Mouse (Mus musculus): ENCODE measurements at regions not wholly inside any gene's neighbourhood (a gene's known extent, or its start where the extent isn't known, plus 50 kb on each side); places are given as distances from the start of the nearest gene placed in this dataset.
A peak's percentile ranks its signal among the peaks of the same experiment; 100 is the strongest.

DNA sequence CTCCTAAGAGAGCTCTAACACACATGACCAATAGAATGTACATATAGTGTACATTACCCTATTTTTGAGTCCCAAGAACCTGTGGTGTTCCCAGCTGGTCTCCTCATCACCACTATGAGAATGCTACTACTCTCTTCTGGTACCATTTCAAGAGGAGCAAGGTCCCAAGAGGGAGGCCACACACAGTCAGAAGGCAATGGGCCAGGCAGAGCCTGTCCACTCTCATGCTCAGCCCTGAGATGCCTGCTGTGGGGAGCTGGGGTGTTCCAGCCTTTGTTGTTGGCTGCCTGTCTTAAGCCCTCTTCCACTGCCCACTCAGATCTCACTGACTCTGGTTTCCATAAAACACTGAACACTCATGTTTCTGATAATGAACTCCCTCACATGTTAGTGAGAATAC lies 79.7 kb upstream of the Lrpap1 start:
- Histone ChIP-seq H3K27ac (ENCODE audit: insufficient read depth, low read length) (no peak overlapping the region), H3K4me1 (ENCODE audit: control insufficient read depth, insufficient read depth, low read length) (no peaks in the 10 kb centered on the region), H3K4me3 (ENCODE audit: insufficient read depth, low read length) (no peak overlapping the region)
- TF ChIP-seq POLR2A (IDR thresholded peaks at IDR 0.05; ENCODE audit: extremely low read depth, insufficient read depth, low read length) (no peak), CTCF (IDR thresholded peaks at IDR 0.05; ENCODE audit: extremely low read depth, insufficient read depth, low read length) (no peak)

- H3K4me1 ChIP-seq (ENCODE audit: control insufficient read depth, insufficient read depth, low read length), result no peaks in the 10 kb centered on the region
- TF ChIP-seq CTCF (IDR thresholded peaks at IDR 0.05; ENCODE audit: extremely low read depth, insufficient read depth, low read length) (no peak), POLR2A (IDR thresholded peaks at IDR 0.05; ENCODE audit: extremely low read depth, insufficient read depth, low read length) (no peak)
- H3K4me3 ChIP-seq (ENCODE audit: insufficient read depth, low read length), result no peak overlapping the region
- no peak overlapping the region for H3K27ac ChIP-seq (ENCODE audit: insufficient read depth, low read length)
These were observed 77.9 kb upstream of the Lrpap1 start for GRCm38 (mm10) chr5:35183418-35183817.

DNA sequence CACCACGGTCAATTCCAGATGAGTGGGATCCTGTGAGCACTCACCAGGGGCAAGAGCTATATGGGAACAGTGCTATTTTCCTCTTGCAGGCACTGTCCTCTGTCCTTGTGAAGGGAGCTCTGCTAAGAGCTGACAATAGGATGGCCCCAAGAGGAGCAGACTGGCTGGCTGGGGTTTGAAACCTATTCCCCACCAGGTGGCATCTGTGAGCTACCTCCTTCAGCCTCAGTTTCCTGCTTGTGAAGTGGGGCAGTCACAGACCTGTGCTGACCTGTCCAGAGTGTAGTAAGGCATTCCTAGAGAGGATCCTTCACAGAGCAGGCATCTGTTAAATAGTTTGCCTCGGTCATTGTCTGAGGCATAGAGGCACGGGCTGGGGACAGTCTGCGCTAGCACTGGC lies 71.8 kb upstream of the Lrpap1 start:
- H3K4me1 ChIP-seq (ENCODE audit: control insufficient read depth, insufficient read depth, low read length), result no peaks in the 10 kb centered on the region
- no peak overlapping the region for H3K27ac ChIP-seq (ENCODE audit: insufficient read depth, low read length)
- H3K4me3 ChIP-seq (ENCODE audit: insufficient read depth, low read length), result no peak overlapping the region
- no peak for TF ChIP-seq POLR2A (IDR thresholded peaks at IDR 0.05; ENCODE audit: extremely low read depth, insufficient read depth, low read length)
- TF ChIP-seq CTCF (IDR thresholded peaks at IDR 0.05; ENCODE audit: extremely low read depth, insufficient read depth, low read length), result peak; percentile 53

DNA sequence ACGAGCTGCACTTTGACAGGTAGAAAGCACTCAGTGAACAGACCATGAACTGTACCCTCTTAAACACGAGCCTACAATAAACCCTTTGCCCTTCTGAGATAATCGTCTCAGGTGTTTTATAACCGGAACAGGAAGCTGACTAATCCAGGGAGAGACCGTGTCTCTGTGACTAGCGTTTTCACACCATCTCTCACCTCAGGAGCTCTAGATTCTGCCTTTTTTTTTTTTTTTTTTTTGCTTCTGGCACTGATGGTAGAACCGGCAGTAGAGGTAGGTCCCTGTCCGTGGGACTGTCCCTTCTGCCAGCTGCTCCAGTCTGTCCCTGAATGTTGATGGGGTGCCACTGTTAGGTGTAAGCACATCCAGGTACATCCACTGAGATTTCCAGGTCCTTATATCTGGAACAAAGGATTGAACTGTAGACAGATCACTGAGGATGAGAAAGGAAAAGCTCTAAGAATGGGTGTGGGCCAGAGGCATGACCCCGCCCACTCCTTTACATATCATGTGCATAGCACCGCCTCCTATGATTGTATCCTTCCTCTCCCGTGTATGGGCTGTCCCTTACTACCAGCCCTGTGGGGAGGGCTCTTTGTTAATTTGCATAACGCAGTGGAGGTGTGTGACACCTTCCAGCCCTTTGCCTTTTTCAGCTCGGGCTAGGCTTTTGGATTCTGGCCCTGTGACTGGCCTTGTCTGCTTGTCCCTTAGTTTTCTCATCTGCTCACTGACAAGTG lies 70.7 kb upstream of the Lrpap1 start:
- Histone ChIP-seq H3K27ac (ENCODE audit: insufficient read depth, low read length) (no peak overlapping the region), H3K4me1 (ENCODE audit: control insufficient read depth, insufficient read depth, low read length) (no peaks in the 10 kb centered on the region), H3K4me3 (ENCODE audit: insufficient read depth, low read length) (no peak overlapping the region)
- TF ChIP-seq CTCF (IDR thresholded peaks at IDR 0.05; ENCODE audit: extremely low read depth, insufficient read depth, low read length) (no peak), POLR2A (IDR thresholded peaks at IDR 0.05; ENCODE audit: extremely low read depth, insufficient read depth, low read length) (no peak)

DNA sequence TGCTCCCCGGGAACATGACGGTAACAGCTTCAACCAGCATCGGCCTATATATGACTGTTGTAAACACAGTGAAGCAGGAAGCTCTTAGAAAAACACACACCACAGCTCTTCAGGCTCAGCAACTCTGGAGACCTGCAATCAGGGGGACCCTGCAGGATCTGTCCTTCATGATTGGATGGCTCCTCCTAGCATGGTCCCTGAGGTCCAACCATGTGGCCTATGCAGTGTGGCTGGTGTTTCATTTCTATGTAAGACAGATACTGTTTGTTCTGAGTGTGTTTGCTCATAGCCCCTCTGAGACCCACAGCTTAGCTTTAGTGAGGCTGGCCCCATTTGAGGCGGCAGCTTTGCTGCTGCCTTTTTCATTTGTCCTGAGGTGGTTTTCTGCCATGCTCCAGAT lies 68.8 kb upstream of the Lrpap1 start:
- H3K4me3 ChIP-seq (ENCODE audit: insufficient read depth, low read length), result no peak overlapping the region
- no peak overlapping the region for H3K27ac ChIP-seq (ENCODE audit: insufficient read depth, low read length)
- no peaks in the 10 kb centered on the region for H3K4me1 ChIP-seq (ENCODE audit: control insufficient read depth, insufficient read depth, low read length)
- TF ChIP-seq CTCF (IDR thresholded peaks at IDR 0.05; ENCODE audit: extremely low read depth, insufficient read depth, low read length) (no peak), POLR2A (IDR thresholded peaks at IDR 0.05; ENCODE audit: extremely low read depth, insufficient read depth, low read length) (no peak)

DNA sequence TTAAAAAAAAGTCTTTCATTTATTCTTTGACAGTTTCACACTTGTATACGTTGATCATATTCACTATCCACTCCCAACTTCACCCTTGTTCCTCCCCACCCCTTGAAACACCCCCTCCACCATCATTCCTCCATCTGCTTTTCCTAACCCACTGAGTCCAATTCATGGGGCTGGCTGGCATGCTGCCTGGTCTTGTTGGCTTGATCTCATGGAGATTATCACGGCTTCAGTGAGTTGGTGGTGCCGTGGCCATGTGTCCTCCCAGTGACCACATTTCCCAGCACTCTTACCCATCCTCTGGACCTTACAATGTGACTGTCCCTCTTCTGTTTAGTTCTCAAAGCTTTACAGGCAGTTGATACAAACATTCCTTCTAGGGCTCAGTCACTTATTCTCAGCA lies 65.8 kb upstream of the Lrpap1 start:
- TF ChIP-seq POLR2A (IDR thresholded peaks at IDR 0.05; ENCODE audit: extremely low read depth, insufficient read depth, low read length) (no peak), CTCF (IDR thresholded peaks at IDR 0.05; ENCODE audit: extremely low read depth, insufficient read depth, low read length) (no peak)
- H3K27ac ChIP-seq (ENCODE audit: insufficient read depth, low read length), result no peak overlapping the region
- no peaks in the 10 kb centered on the region for H3K4me1 ChIP-seq (ENCODE audit: control insufficient read depth, insufficient read depth, low read length)
- H3K4me3 ChIP-seq (ENCODE audit: insufficient read depth, low read length), result no peak overlapping the region

GRCm38 (mm10) chr5:35170369-35171130 lies 65.0 kb upstream of the Lrpap1 start:
- Histone ChIP-seq H3K4me3 (ENCODE audit: insufficient read depth, low read length) (no peak overlapping the region), H3K27ac (ENCODE audit: insufficient read depth, low read length) (no peak overlapping the region), H3K4me1 (ENCODE audit: control insufficient read depth, insufficient read depth, low read length) (no peaks in the 10 kb centered on the region)
- TF ChIP-seq POLR2A (IDR thresholded peaks at IDR 0.05; ENCODE audit: extremely low read depth, insufficient read depth, low read length) (no peak), CTCF (IDR thresholded peaks at IDR 0.05; ENCODE audit: extremely low read depth, insufficient read depth, low read length) (no peak)

DNA sequence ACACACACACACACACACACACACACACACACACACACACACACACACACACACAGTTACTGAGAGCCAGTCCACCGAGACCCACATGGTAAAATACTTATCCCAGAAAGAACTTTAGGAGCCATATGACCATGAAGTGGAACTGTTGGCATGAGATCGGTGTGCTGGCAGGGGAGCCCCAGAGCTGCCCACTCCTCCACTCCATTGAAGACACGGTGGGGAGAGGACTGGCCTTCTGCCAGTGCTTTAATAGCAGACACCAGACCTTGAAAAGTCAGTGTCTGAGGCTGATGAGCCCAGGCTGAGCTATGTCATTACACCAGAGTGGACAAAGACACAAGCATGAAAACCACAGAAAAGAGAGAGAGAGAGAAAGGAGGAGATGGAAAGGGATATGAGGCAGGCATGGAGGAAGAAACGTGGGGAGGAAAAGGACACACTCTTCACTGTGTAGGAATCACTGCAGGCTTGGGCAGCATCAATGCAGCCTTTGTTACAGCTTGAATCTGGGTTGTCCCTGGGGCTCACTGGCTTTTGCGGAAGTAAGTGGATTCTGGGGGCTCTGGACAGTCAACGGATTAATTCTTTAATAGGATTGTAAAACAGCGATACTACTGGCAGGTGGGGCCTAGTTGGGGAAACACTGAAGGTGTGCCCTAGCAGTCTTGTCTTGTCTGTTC lies 64.2 kb upstream of the Lrpap1 start:
- no peak overlapping the region for H3K4me3 ChIP-seq (ENCODE audit: insufficient read depth, low read length)
- no peaks in the 10 kb centered on the region for H3K4me1 ChIP-seq (ENCODE audit: control insufficient read depth, insufficient read depth, low read length)
- no peak overlapping the region for H3K27ac ChIP-seq (ENCODE audit: insufficient read depth, low read length)
- TF ChIP-seq CTCF (IDR thresholded peaks at IDR 0.05; ENCODE audit: extremely low read depth, insufficient read depth, low read length) (no peak), POLR2A (IDR thresholded peaks at IDR 0.05; ENCODE audit: extremely low read depth, insufficient read depth, low read length) (no peak)

- H3K27ac ChIP-seq (ENCODE audit: insufficient read depth, low read length), result no peak overlapping the region
- H3K4me1 ChIP-seq (ENCODE audit: control insufficient read depth, insufficient read depth, low read length), result no peaks in the 10 kb centered on the region
- H3K4me3 ChIP-seq (ENCODE audit: insufficient read depth, low read length), result no peak overlapping the region
- TF ChIP-seq POLR2A (IDR thresholded peaks at IDR 0.05; ENCODE audit: extremely low read depth, insufficient read depth, low read length) (no peak), CTCF (IDR thresholded peaks at IDR 0.05; ENCODE audit: extremely low read depth, insufficient read depth, low read length) (no peak)
These were observed 63.3 kb upstream of the Lrpap1 start for GRCm38 (mm10) chr5:35168853-35169252.

Measured in cortical plate, adult 2 months (tissue).